Mouse (Mus musculus) MEL (cell line): ENCODE measurements around the gene Tmem251. TPM values are rescaled to one million over a fixed set of nuclear protein-coding genes. Genes with fewer than 3 reads are reported as not detected.

Experiments used
- DNase-seq: peaks from one replicate; pipeline ENCODE4 v3.0.0; 2011; ENCODE audit warnings: low read depth, low spot score
- H3K27ac ChIP-seq: 2 replicates; pipeline ENCODE4 v1.5.1; 2012; ENCODE audit warnings: low read depth, mild to moderate bottlenecking, control low read depth, low read length, moderate library complexity; ENCODE audit not compliant: control insufficient read depth
- H3K27me3 ChIP-seq, 2 experiments: fragments of 150-350 bp in 1 of 2; sonication (generic) in 1 of 2; 2 replicates each; pipeline ENCODE4 v1.6.1; 2012; ENCODE audit warnings: low read length in 2 of 2, mild to moderate bottlenecking in 2 of 2, improper control_type of control experiment in 1 of 2, moderate library complexity in 1 of 2; ENCODE audit not compliant: insufficient read depth in 2 of 2, control insufficient read depth in 1 of 2
- H3K36me3 ChIP-seq, 2 experiments: 2 replicates each; pipeline ENCODE4 v1.6.1; 2012 to 2014; ENCODE audit warnings: low read length in 2 of 2, improper control_type of control experiment in 1 of 2, inconsistent platforms in 1 of 2, mild to moderate bottlenecking in 1 of 2; ENCODE audit not compliant: insufficient read depth in 2 of 2, control insufficient read depth in 1 of 2
- H3K4me1 ChIP-seq, 2 experiments: fragments of 150-350 bp in 1 of 2; sonication (generic) in 1 of 2; 2 replicates each; pipeline ENCODE4 v1.6.1; 2012; ENCODE audit warnings: low read length in 2 of 2, improper control_type of control experiment in 1 of 2, mild to moderate bottlenecking in 1 of 2; ENCODE audit not compliant: insufficient read depth in 2 of 2, control insufficient read depth in 1 of 2
- H3K4me3 ChIP-seq, 2 experiments: fragments of 150-350 bp in 1 of 2; sonication (generic) in 1 of 2; 2 replicates each; pipeline ENCODE4 v1.5.1; 2012; ENCODE audit warnings: low read depth in 2 of 2, low read length in 2 of 2, mild to moderate bottlenecking in 2 of 2, moderate library complexity in 2 of 2, control low read depth in 1 of 2, improper control_type of control experiment in 1 of 2; ENCODE audit not compliant: control insufficient read depth in 1 of 2, insufficient read depth in 1 of 2
- H3K79me2 ChIP-seq: 2 replicates; pipeline ENCODE4 v1.6.1; 2012; ENCODE audit warnings: mild to moderate bottlenecking, low read length, moderate library complexity; ENCODE audit not compliant: control insufficient read depth, poor library complexity, insufficient read depth
- H3K9ac ChIP-seq: 2 replicates; pipeline ENCODE4 v1.6.1; 2012; ENCODE audit warnings: low read depth, mild to moderate bottlenecking, control low read depth, low read length, moderate library complexity; ENCODE audit not compliant: control insufficient read depth, poor library complexity, severe bottlenecking
- H3K9me3 ChIP-seq: fragments of 150-350 bp; sonication (generic); replicated peaks from 2 replicates; pipeline ENCODE4 v1.6.1; 2012; ENCODE audit warnings: mild to moderate bottlenecking, low read length, improper control_type of control experiment, moderate library complexity; ENCODE audit not compliant: insufficient read depth
- BHLHE40 ChIP-seq: IDR thresholded peaks from 2 replicates; pipeline ENCODE4 v1.6.1; 2012; ENCODE audit warnings: low read depth, mild to moderate bottlenecking, inconsistent platforms, low read length, improper control_type of control experiment, borderline replicate concordance
- CHD2 ChIP-seq: IDR thresholded peaks from 2 replicates; pipeline ENCODE4 v1.6.1; 2011; ENCODE audit warnings: low read length, improper control_type of control experiment
- CTCF ChIP-seq, 3 experiments: IDR thresholded peaks in 2 of 3; conservative IDR thresholded peaks in 1 of 3; 2 replicates each; pipeline ENCODE4 v1.5.1; 2011 to 2012; ENCODE audit warnings: low read length in 3 of 3, low read depth in 2 of 3, mild to moderate bottlenecking in 2 of 3, improper control_type of control experiment in 1 of 3, inconsistent platforms in 1 of 3, mixed read lengths in 1 of 3, moderate library complexity in 1 of 3; ENCODE audit not compliant: control insufficient read depth in 1 of 3, insufficient read depth in 1 of 3, poor library complexity in 1 of 3, severe bottlenecking in 1 of 3
- E2F4 ChIP-seq: IDR thresholded peaks from 2 replicates; pipeline ENCODE4 v1.6.1; 2011; ENCODE audit warnings: low read depth, low read length, improper control_type of control experiment, borderline replicate concordance
- ELF1 ChIP-seq: IDR thresholded peaks from 2 replicates; pipeline ENCODE4 v1.6.1; 2014; ENCODE audit warnings: low read depth, mild to moderate bottlenecking, inconsistent platforms, low read length, improper control_type of control experiment, moderate library complexity
- EP300 ChIP-seq, 2 experiments: IDR thresholded peaks; 2 replicates each; pipeline ENCODE4 v1.6.1; 2011; ENCODE audit warnings: improper control_type of control experiment in 2 of 2, low read length in 2 of 2, low read depth in 1 of 2, mild to moderate bottlenecking in 1 of 2
- ETS1 ChIP-seq: IDR thresholded peaks from 2 replicates; pipeline ENCODE4 v1.6.1; 2012; ENCODE audit warnings: low read depth, mild to moderate bottlenecking, inconsistent platforms, low read length, improper control_type of control experiment, moderate library complexity
- GABPA ChIP-seq: IDR thresholded peaks from 2 replicates; pipeline ENCODE4 v1.6.1; 2012; ENCODE audit warnings: low read depth, mild to moderate bottlenecking, inconsistent platforms, low read length, improper control_type of control experiment, moderate library complexity
- HCFC1 ChIP-seq: IDR thresholded peaks from 2 replicates; pipeline ENCODE4 v1.6.1; 2012; ENCODE audit warnings: low read depth, mild to moderate bottlenecking, inconsistent platforms, low read length, improper control_type of control experiment, moderate library complexity
- KAT2A ChIP-seq: conservative IDR thresholded peaks from 2 replicates; pipeline ENCODE4 v1.6.1; 2012; ENCODE audit warnings: low read depth, low read length, improper control_type of control experiment, inconsistent platforms
- MAX ChIP-seq: IDR thresholded peaks from 2 replicates; pipeline ENCODE4 v1.6.1; 2011; ENCODE audit warnings: low read length, improper control_type of control experiment
- MAZ ChIP-seq: IDR thresholded peaks from 2 replicates; pipeline ENCODE4 v1.6.1; 2012; ENCODE audit warnings: low read depth, mild to moderate bottlenecking, inconsistent platforms, low read length, improper control_type of control experiment
- MEF2A ChIP-seq: IDR thresholded peaks from 2 replicates; pipeline ENCODE4 v1.6.1; 2014; ENCODE audit warnings: low read depth, mild to moderate bottlenecking, inconsistent platforms, low read length, improper control_type of control experiment; ENCODE audit not compliant: poor library complexity, insufficient replicate concordance, severe bottlenecking; ENCODE audit errors: extremely low read depth
- MXI1 ChIP-seq: IDR thresholded peaks from 2 replicates; pipeline ENCODE4 v1.6.1; 2011; ENCODE audit warnings: mild to moderate bottlenecking, low read depth, low read length, improper control_type of control experiment
- NELFE ChIP-seq: IDR thresholded peaks from 2 replicates; pipeline ENCODE4 v1.6.1; 2011; ENCODE audit warnings: low read depth, low read length, improper control_type of control experiment
- NRF1 ChIP-seq: IDR thresholded peaks from 2 replicates; pipeline ENCODE4 v1.6.1; 2014; ENCODE audit warnings: low read depth, mild to moderate bottlenecking, inconsistent platforms, low read length, improper control_type of control experiment, moderate library complexity; ENCODE audit not compliant: poor library complexity, insufficient read depth, severe bottlenecking
- POLR2A ChIP-seq, 2 experiments: IDR thresholded peaks; 2 replicates each; pipeline ENCODE4 v1.6.1; 2011 to 2012; ENCODE audit warnings: low read length in 2 of 2, mild to moderate bottlenecking in 2 of 2, control low read depth in 1 of 2, improper control_type of control experiment in 1 of 2, low read depth in 1 of 2, moderate library complexity in 1 of 2; ENCODE audit not compliant: control insufficient read depth in 1 of 2, insufficient read depth in 1 of 2, poor library complexity in 1 of 2
- POLR2AphosphoS2 ChIP-seq: IDR thresholded peaks from 2 replicates; pipeline ENCODE4 v1.6.1; 2011; ENCODE audit warnings: low read length, improper control_type of control experiment
- RCOR1 ChIP-seq: IDR thresholded peaks from 2 replicates; pipeline ENCODE4 v1.6.1; 2012; ENCODE audit warnings: low read depth, mild to moderate bottlenecking, inconsistent platforms, low read length, improper control_type of control experiment
- SIN3A ChIP-seq: IDR thresholded peaks from 2 replicates; pipeline ENCODE4 v1.6.1; 2012; ENCODE audit warnings: low read length, improper control_type of control experiment, inconsistent platforms
- TBP ChIP-seq: IDR thresholded peaks from 2 replicates; pipeline ENCODE4 v1.8.0; 2011; ENCODE audit warnings: low read depth, low read length, improper control_type of control experiment
- TCF12 ChIP-seq: IDR thresholded peaks from 2 replicates; pipeline ENCODE4 v1.6.1; 2014; ENCODE audit warnings: low read depth, mild to moderate bottlenecking, inconsistent platforms, low read length, improper control_type of control experiment, moderate library complexity
- UBTF ChIP-seq: IDR thresholded peaks from 2 replicates; pipeline ENCODE4 v1.6.1; 2012; ENCODE audit warnings: low read depth, mild to moderate bottlenecking, inconsistent platforms, low read length, improper control_type of control experiment, moderate library complexity, borderline replicate concordance; ENCODE audit not compliant: insufficient read depth
- ZMIZ1 ChIP-seq: IDR thresholded peaks from 2 replicates; pipeline ENCODE4 v1.6.1; 2012; ENCODE audit warnings: low read depth, mild to moderate bottlenecking, inconsistent platforms, low read length, improper control_type of control experiment, moderate library complexity
- ZNF384 ChIP-seq: IDR thresholded peaks from 2 replicates; pipeline ENCODE4 v1.6.1; 2012; ENCODE audit warnings: low read depth, mild to moderate bottlenecking, inconsistent platforms, low read length, improper control_type of control experiment
- polyA plus RNA-seq, 2 experiments: library from polyadenylated mRNA; stranded (reverse) in 1 of 2; unstranded in 1 of 2; fragments of >175 nt in 1 of 2; fragments of >200 nt in 1 of 2; gene quantifications; 2 replicates each; pipeline versions ENCODE4 v1.2.1 to v1.2.4; 2012; ENCODE audit warnings: low replicate concordance in 2 of 2, low read depth in 1 of 2; ENCODE audit not compliant: insufficient read length in 2 of 2, insufficient read depth in 1 of 2, missing spikeins in 1 of 2
- total RNA-seq: library from RNA; depleted of rRNA; stranded (reverse); fragments of 300-350 nt; gene quantifications from 2 replicates; pipeline ENCODE4 v1.2.3, GENCODE M21; 2012

The Tmem251 gene
- total and polyA plus RNA-seq, 3 experiments: 9.0 to 57.5 (median 11.4) TPM

GRCm38 (mm10) chr12:102757055-102757688 is 13.6 kb downstream of the Tmem251 start:
- Histone ChIP-seq H3K9me3 (no peaks in the 10 kb centered on the region), H3K27ac (peak overlapping the region; percentile 69), H3K4me1 (peaks cover 0 to 11% of the 10 kb centered on the region in 2 experiments; a peak in 2 of 4 replicates), H3K27me3 (no peaks in the 10 kb centered on the region), H3K4me3 (peak overlapping the region; percentile 76 to 85), H3K9ac (peak overlapping the region; percentile 87), H3K79me2 (peaks cover 61% of the 10 kb centered on the region), H3K36me3 (peaks cover 4 to 33% of the 10 kb centered on the region in 2 experiments)
- TF ChIP-seq MAX (peak; percentile 58; the same call in 1 of the 2 replicates), UBTF (0 out of 2 replicates have a peak, but pooled peaks have one; percentile 17), TCF12 (no peak), ZNF384 (peak; percentile 23; the same call in 1 of the 2 replicates)
- DNase-seq: peak; percentile 53

GRCm38 (mm10) chr12:102757689-102758402 is 14.3 kb downstream of the Tmem251 start, which contains the start of the genes Gm28051, Gon7 and Ubr7:
TSS of gene Gm28051 (minus strand) at chr12:102757765.
TSS of gene Gon7 (minus strand) at chr12:102757803.
TSS of gene Ubr7 (plus strand) at chr12:102757967.
- peak within 1 kb of the TSS; percentile 69 for H3K27ac ChIP-seq
- peaks cover 0 to 11% of the 10 kb centered on the region in 2 experiments; a peak in 2 of 4 replicates for H3K4me1 ChIP-seq
- H3K9ac ChIP-seq: peak within 1 kb of the TSS; percentile 87
- no peaks in the 10 kb centered on the region for H3K27me3 ChIP-seq
- peak; percentile 98 for DNase-seq
- peak within 1 kb of the TSS; percentile 85 to 94 for H3K4me3 ChIP-seq
- H3K9me3 ChIP-seq: no peaks in the 10 kb centered on the region
- peaks cover 55% of the 10 kb centered on the region for H3K79me2 ChIP-seq
- TF ChIP-seq E2F4 (peak; percentile 80; the same call in 1 of the 2 replicates), TBP (peak; percentile 57; the same call in 1 of the 2 replicates), ZMIZ1 (0 out of 2 replicates have a peak, but pooled peaks have one; percentile 24), ELF1 (peak; percentile 94), MEF2A (no peak), POLR2AphosphoS2 (peak; percentile 66; the same call in 1 of the 2 replicates), EP300 (IDR thresholded peaks at IDR 0.05; ENCODE audit: low read depth in 1 of 2, low read length in 2 of 2) (0 out of 4 replicates have a peak, but pooled peaks of 1 of the 2 experiments have one; percentile 4), MXI1 (peak; percentile 80), POLR2A (IDR thresholded peaks at IDR 0.05; ENCODE audit: control insufficient read depth in 1 of 2, insufficient read depth in 1 of 2, low read depth in 1 of 2, low read length in 2 of 2, poor library complexity in 1 of 2) (peak; percentile 54 to 85; a peak in 3 of 4 replicates), CTCF (IDR thresholded peaks at IDR 0.05 in 2 of 3, conservative IDR thresholded peaks at IDR 0.05 in 1 of 3; ENCODE audit: control insufficient read depth in 1 of 3, insufficient read depth in 1 of 3, low read depth in 2 of 3, low read length in 3 of 3, poor library complexity in 1 of 3, severe bottlenecking in 1 of 3) (no peak), MAX (0 out of 2 replicates have a peak, but pooled peaks have one; percentile 31), BHLHE40 (no peak), ETS1 (0 out of 2 replicates have a peak, but pooled peaks have one; percentile 14), GABPA (no peak), CHD2 (peak; percentile 25; the same call in 1 of the 2 replicates), NRF1 (peak; percentile 19; the same call in 1 of the 2 replicates), SIN3A (peak; percentile 93), KAT2A (peak; percentile 77; the same call in 1 of the 2 replicates), HCFC1 (peak; percentile 95), NELFE (peak; percentile 83), MAZ (peak; percentile 92), RCOR1 (no peak)
- H3K36me3 ChIP-seq: peaks cover 7 to 33% of the 10 kb centered on the region in 2 experiments
